Mouse (Mus musculus) kidney, embryonic 14.5 days (tissue): ENCODE data around the gene Gpr35. TPM values are rescaled to one million over a fixed set of nuclear protein-coding genes. Genes with fewer than 3 reads are reported as not detected.

Experiments used
- ATAC-seq: fragments of 200-750 bp; cut with Nextera tagmentation; 2 replicates; pipeline ENCODE4 v1.8.0; 2017; ENCODE audit warnings: moderate number of reproducible peaks, mild to moderate bottlenecking, moderate TSS enrichment, moderate library complexity; ENCODE audit not compliant: low FRiP score, low TSS enrichment
- H3K27ac ChIP-seq: fragments of 300-500 bp; sonication (generic); 2 replicates; pipeline ENCODE4 v1.5.1; 2014; ENCODE audit warnings: low read depth, mild to moderate bottlenecking, low read length, moderate library complexity, mixed read lengths
- H3K27me3 ChIP-seq: fragments of 300-500 bp; sonication (generic); 2 replicates; pipeline ENCODE4 v1.6.1; 2014; ENCODE audit warnings: mild to moderate bottlenecking, low read length; ENCODE audit not compliant: control insufficient read depth, insufficient read depth
- H3K36me3 ChIP-seq: fragments of 300-500 bp; sonication (generic); 2 replicates; pipeline ENCODE4 v1.6.1; 2014; ENCODE audit warnings: low read length, mixed read lengths; ENCODE audit not compliant: control insufficient read depth, insufficient read depth
- H3K4me1 ChIP-seq: fragments of 300-500 bp; sonication (generic); 2 replicates; pipeline ENCODE4 v1.6.1; 2014; ENCODE audit warnings: low read length, mixed read lengths; ENCODE audit not compliant: control insufficient read depth, insufficient read depth
- H3K4me2 ChIP-seq: fragments of 300-500 bp; sonication (generic); replicated peaks from 2 replicates; pipeline ENCODE4 v1.6.1; 2014; ENCODE audit warnings: low read depth, mild to moderate bottlenecking, low read length
- H3K4me3 ChIP-seq: fragments of 300-500 bp; sonication (generic); 2 replicates; pipeline ENCODE4 v1.5.1; 2014; ENCODE audit warnings: mild to moderate bottlenecking, low read length
- H3K9ac ChIP-seq: fragments of 300-500 bp; sonication (generic); 2 replicates; pipeline ENCODE4 v1.6.1; 2014; ENCODE audit warnings: low read depth, mild to moderate bottlenecking, low read length, moderate library complexity
- H3K9me3 ChIP-seq: fragments of 300-500 bp; sonication (generic); 2 replicates; pipeline ENCODE4 v1.6.1; 2016; ENCODE audit warnings: low read length; ENCODE audit not compliant: control insufficient read depth
- WGBS: fragments of 180-500 bp; shearing (Covaris S2); extraction: QIAGEN DNeasy Blood & Tissue Kit; methylation state at CpG from one replicate; pipeline ENCODE4 v1.1.7; 2014; 5-methylcytosine and 5-hydroxymethylcytosine counted together
- polyA plus RNA-seq: library from polyadenylated mRNA; unstranded; fragments of >200 nt; fragmentation: Nextera tagmentation; extraction: Ambion mirVana; gene quantifications from 2 replicates; pipeline ENCODE4 v1.2.1, GENCODE M21; 2014

The Gpr35 gene
- polyA plus RNA-seq = 0.16 and 0.45 TPM in 2 replicates

- Histone ChIP-seq H3K9ac (no peak within 1 kb of the TSS), H3K4me1 (no peaks in the 10 kb centered on the region), H3K4me3 (no peak within 1 kb of the TSS), H3K36me3 (peaks cover 32% of the 10 kb centered on the region), H3K27ac (no peak within 1 kb of the TSS), H3K4me2 (no peak within 1 kb of the TSS), H3K9me3 (no peaks in the 10 kb centered on the region), H3K27me3 (no peaks in the 10 kb centered on the region)
- WGBS = 68% methylated on average over 5 of the region's 5 CpGs
- ATAC-seq = no peak
These were observed at the start of gene Gpr35 for GRCm38 (mm10) chr1:92950607-92951006. Gene Gpr35, plus strand, starts transcription at chr1:92950865.

- Histone ChIP-seq H3K9me3 (no peaks in the 10 kb centered on the region), H3K27me3 (no peaks in the 10 kb centered on the region), H3K4me1 (peaks cover 12% of the 10 kb centered on the region; the same call in 1 of the 2 replicates), H3K36me3 (no peaks in the 10 kb centered on the region), H3K4me2 (peak within 1 kb of the TSS; percentile 35), H3K9ac (peak within 1 kb of the TSS; percentile 23; the same call in 1 of the 2 replicates), H3K4me3 (peak within 1 kb of the TSS; percentile 24), H3K27ac (no peak within 1 kb of the TSS)
- ATAC-seq = peak; percentile 72
- 2% methylated on average over 15 of the region's 15 CpGs for WGBS
These were observed 47.9 kb upstream of the Gpr35 start, which contains the start of gene Ankmy1 for GRCm38 (mm10) chr1:92902786-92903185. Gene Ankmy1, minus strand, starts transcription at chr1:92902906.

GRCm38 (mm10) chr1:92903627-92904026, 47.0 kb upstream of the Gpr35 start:
- no peak for ATAC-seq
- H3K9me3 ChIP-seq = no peaks in the 10 kb centered on the region
- H3K27ac ChIP-seq = no peak overlapping the region
- no peak overlapping the region for H3K4me3 ChIP-seq
- H3K36me3 ChIP-seq = no peaks in the 10 kb centered on the region
- no peak overlapping the region for H3K4me2 ChIP-seq
- no peaks in the 10 kb centered on the region for H3K27me3 ChIP-seq
- 78% methylated on average over 4 of the region's 4 CpGs for WGBS
- no peak overlapping the region for H3K9ac ChIP-seq
- peaks cover 16% of the 10 kb centered on the region; the same call in 1 of the 2 replicates for H3K4me1 ChIP-seq

GRCm38 (mm10) chr1:92905703-92906310, 44.9 kb upstream of the Gpr35 start:
- H3K27ac ChIP-seq = no peak overlapping the region
- no peak overlapping the region for H3K9ac ChIP-seq
- 85% methylated on average over 2 of the region's 2 CpGs for WGBS
- ATAC-seq = no peak
- peaks cover 23% of the 10 kb centered on the region; the same call in 1 of the 2 replicates for H3K4me1 ChIP-seq
- H3K4me3 ChIP-seq = no peak overlapping the region
- H3K36me3 ChIP-seq = no peaks in the 10 kb centered on the region
- H3K27me3 ChIP-seq = no peaks in the 10 kb centered on the region
- H3K4me2 ChIP-seq = no peak overlapping the region
- no peaks in the 10 kb centered on the region for H3K9me3 ChIP-seq

DNA sequence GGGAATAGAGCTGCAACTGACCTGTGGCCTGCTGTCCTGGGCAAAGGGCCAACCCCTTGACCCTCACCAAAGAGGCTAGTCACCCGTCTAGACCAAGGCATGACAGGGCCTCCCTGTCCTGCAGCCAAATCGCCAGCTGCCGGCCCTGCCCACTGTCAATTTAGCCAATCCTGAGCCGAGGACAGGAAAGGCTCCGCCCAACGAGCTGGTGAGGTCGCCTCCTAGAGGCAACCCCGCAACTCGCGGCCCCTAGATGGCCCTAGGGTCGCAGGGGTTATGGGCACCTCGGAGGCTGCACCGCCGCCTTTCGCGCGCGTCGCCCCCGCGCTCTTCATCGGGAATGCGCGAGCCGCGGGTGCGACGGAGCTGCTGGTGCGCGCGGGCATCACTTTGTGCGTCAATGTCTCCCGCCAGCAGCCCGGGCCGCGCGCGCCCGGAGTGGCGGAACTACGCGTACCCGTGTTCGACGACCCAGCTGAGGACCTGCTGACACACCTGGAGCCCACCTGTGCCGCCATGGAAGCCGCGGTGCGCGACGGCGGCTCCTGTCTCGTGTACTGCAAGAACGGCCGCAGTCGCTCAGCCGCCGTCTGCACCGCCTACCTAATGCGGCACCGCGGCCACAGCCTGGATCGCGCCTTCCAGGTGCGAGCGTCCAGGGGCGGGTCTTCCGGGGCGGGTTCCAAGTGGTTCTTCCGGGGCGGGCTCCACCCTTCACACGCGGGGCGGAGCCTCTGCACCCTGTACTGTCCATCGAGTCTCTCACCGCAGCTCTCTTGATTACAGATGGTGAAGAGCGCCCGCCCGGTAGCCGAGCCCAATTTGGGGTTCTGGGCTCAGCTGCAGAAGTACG, 43.7 kb upstream of the Gpr35 start, which contains the start of gene Dusp28:
Dusp28 (plus strand) TSS at position 203 of the 853 bp plus-strand sequence.
- no peaks in the 10 kb centered on the region for H3K9me3 ChIP-seq
- peak within 1 kb of the TSS; percentile 79 for H3K27ac ChIP-seq
- H3K4me2 ChIP-seq = peak within 1 kb of the TSS; percentile 81
- under 1% methylated on average over 81 of the region's 81 CpGs for WGBS
- H3K36me3 ChIP-seq = no peaks in the 10 kb centered on the region
- H3K9ac ChIP-seq = peak within 1 kb of the TSS; percentile 80
- H3K4me3 ChIP-seq = peak within 1 kb of the TSS; percentile 83
- peaks cover 28% of the 10 kb centered on the region; the same call in 1 of the 2 replicates for H3K4me1 ChIP-seq
- peak; percentile 91 for ATAC-seq
- no peaks in the 10 kb centered on the region for H3K27me3 ChIP-seq

DNA sequence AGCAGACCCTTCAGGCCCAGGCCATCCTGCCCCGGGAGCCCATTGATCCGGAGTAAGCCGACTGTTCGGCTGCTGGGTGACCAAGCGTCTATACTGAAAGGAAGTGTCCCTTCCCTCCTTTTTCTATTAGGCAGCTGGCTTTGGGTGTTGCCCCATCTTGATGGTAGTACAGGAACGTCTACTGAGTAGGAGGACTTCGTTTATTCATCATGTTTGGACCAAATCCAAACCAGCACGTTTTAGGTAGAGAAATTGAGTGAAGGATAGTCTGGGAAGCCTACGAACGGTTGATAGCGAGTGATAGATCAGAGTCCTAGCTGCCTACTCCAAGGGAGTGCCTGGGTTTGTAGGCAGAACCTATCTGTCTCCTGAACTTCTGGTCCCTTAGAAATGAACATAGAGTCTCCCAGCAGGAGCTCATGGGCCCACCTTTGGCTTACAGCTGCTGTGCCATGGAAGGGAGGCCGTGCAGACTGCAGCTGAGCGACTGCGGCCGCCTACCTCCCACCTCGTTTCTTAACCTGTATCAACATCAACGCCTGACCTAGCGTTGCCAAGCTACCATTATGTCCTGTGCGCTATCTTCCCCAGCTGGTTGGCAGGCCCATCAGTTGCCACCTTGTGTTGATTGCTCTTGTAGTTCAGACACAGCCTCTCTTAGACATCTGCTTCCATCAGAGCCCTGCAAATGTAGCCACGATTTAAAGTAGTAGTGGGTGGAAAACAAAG, 42.9 kb upstream of the Gpr35 start:
- WGBS = 47% methylated on average over 20 of the region's 20 CpGs
- Histone ChIP-seq H3K4me3 (peak overlapping the region; percentile 83), H3K9ac (peak overlapping the region; percentile 80; the same call in 1 of the 2 replicates), H3K9me3 (no peaks in the 10 kb centered on the region), H3K27me3 (no peaks in the 10 kb centered on the region), H3K27ac (0 out of 2 replicates have a peak overlapping the region, but pooled peaks have one; percentile 47), H3K4me2 (peak overlapping the region; percentile 81), H3K36me3 (no peaks in the 10 kb centered on the region), H3K4me1 (peaks cover 32% of the 10 kb centered on the region; the same call in 1 of the 2 replicates)
- ATAC-seq = no peak

- no peak overlapping the region for H3K4me3 ChIP-seq
- ATAC-seq = no peak
- no peak overlapping the region for H3K4me2 ChIP-seq
- no peak overlapping the region for H3K9ac ChIP-seq
- H3K9me3 ChIP-seq = no peaks in the 10 kb centered on the region
- no peaks in the 10 kb centered on the region; the same call in 1 of the 2 replicates for H3K36me3 ChIP-seq
- 86% methylated on average over 3 of the region's 3 CpGs for WGBS
- H3K27ac ChIP-seq = no peak overlapping the region
- H3K4me1 ChIP-seq = peaks cover 26% of the 10 kb centered on the region; the same call in 1 of the 2 replicates
- H3K27me3 ChIP-seq = no peaks in the 10 kb centered on the region
These were observed 42.0 kb upstream of the Gpr35 start for GRCm38 (mm10) chr1:92908664-92909063.

GRCm38 (mm10) chr1:92909068-92909467, 41.6 kb upstream of the Gpr35 start:
- Histone ChIP-seq H3K36me3 (peaks cover 4% of the 10 kb centered on the region; the same call in 1 of the 2 replicates), H3K9ac (no peak overlapping the region), H3K27ac (no peak overlapping the region), H3K4me3 (no peak overlapping the region), H3K4me2 (no peak overlapping the region), H3K27me3 (no peaks in the 10 kb centered on the region), H3K9me3 (no peaks in the 10 kb centered on the region), H3K4me1 (peaks cover 26% of the 10 kb centered on the region; the same call in 1 of the 2 replicates)
- 69% methylated on average over 4 of the region's 4 CpGs for WGBS
- no peak for ATAC-seq
